Mouse (Mus musculus): Measurements from ENCODE around the gene Bbof1.

Gene Bbof1

DNA sequence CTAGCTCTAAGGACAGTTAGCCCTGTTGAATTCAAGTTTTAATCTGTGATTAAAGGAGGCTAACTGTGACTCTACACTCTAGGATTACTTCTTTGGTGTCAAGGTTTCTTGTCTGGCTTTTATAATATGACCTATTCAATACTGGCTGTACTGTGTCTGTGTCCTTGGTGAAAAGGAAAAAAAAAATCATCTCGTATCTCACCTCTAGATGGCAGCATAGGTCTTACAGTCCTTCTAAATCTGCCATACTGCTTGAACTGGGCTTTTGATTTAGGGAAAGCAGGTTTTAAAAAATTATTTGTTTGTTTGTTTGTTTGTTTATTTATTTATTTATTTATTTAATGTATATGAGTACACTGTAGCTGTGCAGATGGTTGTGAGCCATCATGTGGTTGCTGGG is 59.8 kb downstream of the Bbof1 start:
- peak; percentile 78 for DNase-seq (ENCODE audit: low read depth, low spot score)

GRCm38 (mm10) chr12:84478937-84479336 is 70.1 kb downstream of the Bbof1 start:
- no peak for DNase-seq (ENCODE audit: low read depth, low spot score)

GRCm38 (mm10) chr12:84481251-84481650 is 72.4 kb downstream of the Bbof1 start:
- DNase-seq (ENCODE audit: low read depth, low spot score): no peak

GRCm38 (mm10) chr12:84482778-84483585 is 74.1 kb downstream of the Bbof1 start:
- no peak for DNase-seq (ENCODE audit: low read depth, low spot score)

DNA sequence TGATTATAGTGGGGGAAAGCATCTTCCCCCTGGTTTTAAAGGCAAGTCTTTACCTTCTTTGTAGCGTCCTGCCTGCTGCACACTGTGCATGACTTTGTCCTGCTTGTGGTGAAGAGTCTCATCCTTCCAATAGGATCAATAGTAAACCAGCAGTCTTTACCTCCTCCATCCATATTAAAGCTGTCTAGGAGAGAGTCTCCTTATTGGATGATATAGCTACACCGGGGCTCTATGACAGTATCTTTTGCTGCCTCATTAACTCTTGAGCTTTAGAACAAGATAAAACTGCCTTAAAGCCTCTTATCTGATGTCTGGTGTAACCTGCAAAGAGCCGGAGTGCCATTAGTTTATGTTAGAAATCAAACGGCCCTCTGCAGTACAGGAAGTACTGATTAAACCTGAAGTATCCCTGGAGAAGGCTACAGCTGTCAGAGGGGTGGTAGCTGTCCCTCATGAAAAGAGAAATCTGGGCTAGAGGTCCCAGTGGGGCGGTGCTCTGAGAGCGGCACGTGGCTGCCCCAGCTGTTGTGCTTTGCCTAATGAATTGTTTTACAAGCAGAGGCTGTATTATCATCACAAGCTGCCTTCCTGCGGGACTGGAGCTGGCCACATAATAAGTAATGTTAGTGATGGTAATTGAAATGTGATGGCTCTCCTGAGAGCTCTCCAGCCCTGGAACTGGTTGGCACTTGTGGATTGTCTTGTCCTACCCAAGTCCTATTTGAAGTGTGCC is 78.6 kb downstream of the Bbof1 start:
- no peak for DNase-seq (ENCODE audit: low read depth, low spot score)

Data from CD4-positive, CD25-positive, alpha-beta regulatory T cell, adult 2 months (primary cell).